Mouse (Mus musculus) heart, adult 2 months (tissue): ENCODE data around the gene Sf3a2.

Experiments
- CTCF ChIP-seq: fragments of 200-600 bp; IDR thresholded peaks from 2 replicates; pipeline ENCODE4 v1.8.1; 2022; ENCODE audit warnings: antibody characterized with exemption, mild to moderate bottlenecking, moderate library complexity
- POLR2A ChIP-seq: fragments of 200-500 bp; IDR thresholded peaks from 2 replicates; pipeline ENCODE4 v1.6.1; 2011; ENCODE audit warnings: mild to moderate bottlenecking, low read depth, low read length, control low read depth; ENCODE audit not compliant: insufficient read depth

DNA sequence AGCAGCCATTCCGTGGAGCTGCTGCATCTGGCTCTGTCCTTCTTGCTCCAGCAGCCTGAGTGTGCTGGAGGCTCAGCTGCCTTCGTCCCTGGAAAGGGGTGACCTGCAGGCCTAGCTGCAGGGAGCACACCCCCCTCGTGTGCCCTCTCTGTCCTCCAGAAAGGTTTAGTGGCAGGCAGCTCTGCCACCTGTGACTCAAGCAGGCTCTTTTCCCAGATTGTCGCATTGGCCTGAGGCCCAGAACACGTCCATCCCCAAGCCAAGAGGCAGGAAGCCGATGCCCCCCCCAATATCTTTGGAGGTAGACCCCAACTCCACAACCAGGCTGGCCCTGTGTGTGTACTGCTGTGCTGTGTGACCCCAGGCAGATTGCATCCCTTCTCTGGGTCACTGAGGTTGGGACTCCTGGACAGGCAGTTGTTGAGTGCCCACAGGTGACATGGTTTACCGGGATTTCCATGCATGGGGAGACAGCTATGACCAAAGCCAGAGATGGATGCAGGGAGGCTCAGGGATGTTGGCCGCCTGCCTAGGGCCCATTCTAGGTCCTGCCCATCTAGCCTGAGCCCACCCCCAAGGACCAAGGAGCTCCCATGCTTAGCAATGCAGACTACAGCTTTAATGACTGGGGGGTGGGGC lies 47.2 kb downstream of the Sf3a2 start:
- no peak for TF ChIP-seq POLR2A
- TF ChIP-seq CTCF: no peak
